Mouse (Mus musculus) myocyte (in vitro differentiated cells): Measurements from ENCODE around the gene Ifit1bl1. TPM values are rescaled to one million over a fixed set of nuclear protein-coding genes. Genes with fewer than 3 reads are reported as not detected.
A peak's percentile ranks its signal among the peaks of the same experiment; 100 is the strongest.
"Not testable (repeated sequence)": the region's sequence is repeated elsewhere in the genome, so short reads cannot be mapped to it uniquely, and the experiment has no call there.

Experiments
- H3K27me3 ChIP-seq: one replicate; pipeline ENCODE4 v1.6.1; 2011; ENCODE audit not compliant: control insufficient read depth, insufficient read depth, insufficient read length
- H3K36me3 ChIP-seq: one replicate; pipeline ENCODE4 v1.6.1; 2011; ENCODE audit not compliant: control insufficient read depth, insufficient read depth
- H3K4me2 ChIP-seq: one replicate; pipeline ENCODE4 v1.6.1; 2011; ENCODE audit warnings: low read depth, control low read depth
- H3K4me3 ChIP-seq: one replicate; pipeline ENCODE4 v1.5.1; 2011; ENCODE audit warnings: mild to moderate bottlenecking, control low read depth, moderate library complexity
- H3K79me2 ChIP-seq: one replicate; pipeline ENCODE4 v1.6.1; 2011; ENCODE audit not compliant: control insufficient read depth, insufficient read depth
- H3ac ChIP-seq: one replicate; pipeline ENCODE4 v1.6.1; 2011; ENCODE audit not compliant: control insufficient read depth, insufficient read length
- CEBPB ChIP-seq: IDR thresholded peaks from 2 replicates; pipeline ENCODE4 v1.6.1; 2011; ENCODE audit warnings: mild to moderate bottlenecking, moderate library complexity; ENCODE audit not compliant: poor library complexity, insufficient read depth, severe bottlenecking
- E2F4 ChIP-seq: IDR thresholded peaks from one replicate; pipeline ENCODE4 v1.6.1; 2011; ENCODE audit warnings: mild to moderate bottlenecking, control low read depth, moderate library complexity; ENCODE audit not compliant: insufficient read depth
- MAX ChIP-seq: IDR thresholded peaks from one replicate; pipeline ENCODE4 v1.6.1; 2011; ENCODE audit warnings: low read depth, mild to moderate bottlenecking, control low read depth
- MYOD1 ChIP-seq, 3 experiments: IDR thresholded peaks; one replicate each; pipeline ENCODE4 v1.6.1; 2011; ENCODE audit warnings: control low read depth in 2 of 3, low read depth in 2 of 3, mild to moderate bottlenecking in 2 of 3, moderate library complexity in 1 of 3; ENCODE audit not compliant: insufficient read length in 2 of 3, control insufficient read depth in 1 of 3
- MYOG ChIP-seq, 3 experiments: IDR thresholded peaks; one replicate each; pipeline ENCODE4 v1.6.1; 2011; ENCODE audit warnings: control low read depth in 2 of 3, low read depth in 2 of 3, mild to moderate bottlenecking in 2 of 3; ENCODE audit not compliant: insufficient read length in 2 of 3, control insufficient read depth in 1 of 3, insufficient read depth in 1 of 3
- POLR2A ChIP-seq: IDR thresholded peaks from one replicate; pipeline ENCODE4 v1.6.1; 2011; ENCODE audit warnings: low read depth, mild to moderate bottlenecking, control low read depth, moderate library complexity; ENCODE audit not compliant: insufficient read length
- POLR2AphosphoS2 ChIP-seq: IDR thresholded peaks from one replicate; pipeline ENCODE4 v1.6.1; 2011; ENCODE audit warnings: low read depth, control low read depth; ENCODE audit not compliant: insufficient read length
- REST ChIP-seq: IDR thresholded peaks from one replicate; pipeline ENCODE4 v1.6.1; 2011; ENCODE audit warnings: mild to moderate bottlenecking, control low read depth, moderate library complexity; ENCODE audit not compliant: insufficient read depth, insufficient read length
- SRF ChIP-seq: IDR thresholded peaks from one replicate; pipeline ENCODE4 v1.6.1; 2011; ENCODE audit warnings: low read depth; ENCODE audit not compliant: control insufficient read depth, insufficient read length
- TCF12 ChIP-seq: IDR thresholded peaks from one replicate; pipeline ENCODE4 v1.6.1; 2011; ENCODE audit warnings: mild to moderate bottlenecking, control low read depth; ENCODE audit not compliant: poor library complexity, insufficient read depth, severe bottlenecking
- TCF3 ChIP-seq: IDR thresholded peaks from one replicate; pipeline ENCODE4 v1.6.1; 2011; ENCODE audit warnings: low read depth, control low read depth; ENCODE audit not compliant: insufficient read length
- USF1 ChIP-seq: IDR thresholded peaks from one replicate; pipeline ENCODE4 v1.6.1; 2011; ENCODE audit warnings: low read depth, mild to moderate bottlenecking, control low read depth, moderate library complexity
- polyA plus RNA-seq: library from polyadenylated mRNA; unstranded; fragments of >200 nt; fragmentation: generic; extraction: Trizol; gene quantifications from one replicate; pipeline ENCODE4 v1.2.1, GENCODE M21; 2012; ENCODE audit warnings: missing spikeins

Gene Ifit1bl1
- polyA plus RNA-seq, 1 experiment: 0.05 TPM

GRCm38 (mm10) chr19:34596811-34597210, 4.9 kb downstream of the Ifit1bl1 start:
- no peak for TF ChIP-seq POLR2A
- no peak for TF ChIP-seq MYOD1 (IDR thresholded peaks at IDR 0.05; ENCODE audit: control insufficient read depth in 1 of 3, insufficient read length in 2 of 3, low read depth in 2 of 3)
- TF ChIP-seq TCF12: no peak
- no peak for TF ChIP-seq SRF
- no peak for TF ChIP-seq POLR2AphosphoS2
- TF ChIP-seq USF1: no peak
- TF ChIP-seq CEBPB: no peak
- TF ChIP-seq REST: no peak
- TF ChIP-seq TCF3: no peak
- no peak for TF ChIP-seq E2F4
- no peak for TF ChIP-seq MYOG (IDR thresholded peaks at IDR 0.05; ENCODE audit: control insufficient read depth in 1 of 3, insufficient read depth in 1 of 3, insufficient read length in 2 of 3, low read depth in 2 of 3)
- H3K4me2 ChIP-seq: no peak overlapping the region
- no peaks in the 10 kb centered on the region for H3K79me2 ChIP-seq
- H3K4me3 ChIP-seq: no peak overlapping the region
- no peaks in the 10 kb centered on the region for H3K36me3 ChIP-seq
- H3ac ChIP-seq: no peak overlapping the region
- H3K27me3 ChIP-seq: no peaks in the 10 kb centered on the region

- not testable (repeated sequence) for H3ac ChIP-seq, H3K4me2 ChIP-seq, H3K27me3 ChIP-seq, H3K4me3 ChIP-seq, H3K79me2 ChIP-seq, H3K36me3 ChIP-seq
Measured at GRCm38 (mm10) chr19:34594523-34594922, 7.2 kb downstream of the Ifit1bl1 start.

- Histone ChIP-seq H3K36me3 (no peaks in the 10 kb centered on the region), H3K4me3 (no peak overlapping the region)
- TF ChIP-seq CEBPB (no peak), MAX (no peak), SRF (no peak), POLR2AphosphoS2 (no peak), TCF12 (no peak), REST (no peak)
Measured at GRCm38 (mm10) chr19:34593456-34593855, 8.3 kb downstream of the Ifit1bl1 start.

GRCm38 (mm10) chr19:34588959-34589358, 12.8 kb downstream of the Ifit1bl1 start:
- H3K4me3 ChIP-seq: no peak overlapping the region
- H3K4me2 ChIP-seq: no peak overlapping the region
- H3K79me2 ChIP-seq: no peaks in the 10 kb centered on the region
- no peak for TF ChIP-seq POLR2AphosphoS2
- H3ac ChIP-seq: no peak overlapping the region
- H3K36me3 ChIP-seq: no peaks in the 10 kb centered on the region
- peaks cover 3% of the 10 kb centered on the region for H3K27me3 ChIP-seq

More at GRCm38 (mm10) chr19:34593456-34593855, 8.3 kb downstream of the Ifit1bl1 start:
- Histone ChIP-seq H3K4me2 (no peak overlapping the region), H3K79me2 (no peaks in the 10 kb centered on the region), H3ac (no peak overlapping the region), H3K27me3 (no peaks in the 10 kb centered on the region)

- not testable (repeated sequence) for H3K27me3 ChIP-seq, H3K36me3 ChIP-seq, H3K4me2 ChIP-seq, H3ac ChIP-seq, H3K4me3 ChIP-seq, H3K79me2 ChIP-seq
Measured at GRCm38 (mm10) chr19:34587898-34588692, 13.7 kb downstream of the Ifit1bl1 start.

GRCm38 (mm10) chr19:34585740-34586458, 15.9 kb downstream of the Ifit1bl1 start:
- not testable (repeated sequence) for H3K79me2 ChIP-seq, H3K4me3 ChIP-seq, H3K36me3 ChIP-seq, H3ac ChIP-seq, H3K4me2 ChIP-seq, H3K27me3 ChIP-seq

- not testable (repeated sequence) for H3K36me3 ChIP-seq, H3K79me2 ChIP-seq, H3K27me3 ChIP-seq, H3ac ChIP-seq, H3K4me3 ChIP-seq
- peak within 1 kb of the TSS; percentile 30 for H3K4me2 ChIP-seq
Measured at GRCm38 (mm10) chr19:34583126-34583766, 18.5 kb downstream of the Ifit1bl1 start, which contains the start of gene Ifit3. Gene Ifit3, plus strand, starts transcription at chr19:34583531.

GRCm38 (mm10) chr19:34582696-34583095, 19.1 kb downstream of the Ifit1bl1 start:
- H3K4me3 ChIP-seq, H3K27me3 ChIP-seq, H3K36me3 ChIP-seq, H3K79me2 ChIP-seq, H3ac ChIP-seq: not testable (repeated sequence)
- peak overlapping the region; percentile 30 for H3K4me2 ChIP-seq
